Mouse (Mus musculus): ENCODE measurements around the gene Cnga4. TPM values are rescaled to one million over a fixed set of nuclear protein-coding genes. Genes with fewer than 3 reads are reported as not detected.
"Not testable (repeated sequence)": the region's sequence is repeated elsewhere in the genome, so short reads cannot be mapped to it uniquely, and the experiment has no call there.

Gene Cnga4
- polyA plus RNA-seq, 1 experiment from 2014 or later: not detected

DNA sequence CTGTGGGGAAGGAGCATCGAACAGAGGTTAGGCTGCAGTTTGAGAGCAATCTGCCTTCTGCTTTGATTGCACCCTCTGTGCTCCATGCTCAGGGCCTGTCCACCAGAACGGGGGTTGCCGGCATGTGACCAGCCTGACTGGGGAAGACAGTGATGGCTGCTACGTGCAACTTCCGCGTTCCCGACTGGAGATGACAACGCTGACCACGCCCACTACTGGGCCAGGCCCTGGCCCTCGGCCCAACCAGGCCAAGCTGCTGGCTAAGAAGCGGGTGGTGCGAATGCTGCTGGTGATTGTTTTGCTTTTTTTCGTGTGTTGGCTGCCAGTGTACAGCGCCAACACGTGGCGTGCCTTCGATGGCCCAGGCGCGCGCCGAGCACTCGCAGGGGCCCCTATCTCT, 30.4 kb downstream of the Cnga4 start:
- H3K27me3 ChIP-seq (ENCODE audit: control insufficient read depth, insufficient read depth, low read length): no peaks in the 10 kb centered on the region
- WGBS: 74% methylated on average over 22 of the region's 22 CpGs

DNA sequence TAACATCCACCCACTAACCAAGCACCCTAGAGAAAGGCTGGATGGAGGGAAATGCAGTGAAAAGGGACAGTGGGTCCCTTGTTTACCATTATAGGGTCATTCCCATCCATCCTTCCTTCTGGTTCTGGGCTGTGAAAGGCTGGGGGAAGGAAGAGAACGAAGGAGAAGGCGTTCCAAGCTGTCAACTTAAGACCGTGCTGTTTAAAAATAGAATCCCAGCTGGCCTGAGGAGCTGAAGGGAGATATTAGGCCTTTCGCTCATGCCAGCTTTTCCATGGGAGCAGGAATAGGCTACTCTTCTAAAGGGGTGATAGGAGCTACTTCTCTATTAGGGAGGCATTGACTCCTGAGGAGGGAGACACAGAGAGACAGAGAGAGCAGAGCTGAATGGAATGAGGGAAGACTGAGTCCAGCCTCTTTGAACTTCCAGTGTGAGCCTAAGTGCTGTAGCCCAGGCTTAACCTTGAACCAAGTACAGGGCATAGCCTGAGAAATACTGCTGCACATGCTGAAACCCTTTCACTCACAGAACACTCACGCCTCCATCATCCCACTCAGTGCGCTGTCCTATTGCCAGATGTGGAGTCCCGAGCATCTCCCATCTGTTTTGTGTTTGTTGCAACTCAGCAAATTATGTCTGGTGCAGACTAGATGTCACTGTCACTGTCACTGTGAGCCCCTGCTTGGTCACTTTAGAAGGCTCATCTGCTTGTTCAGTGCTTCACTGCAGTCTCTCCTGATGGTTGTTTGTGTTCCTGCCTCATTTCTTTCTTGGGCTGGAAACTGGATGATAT, 33.8 kb downstream of the Cnga4 start:
- no peak overlapping the region for H3K4me3 ChIP-seq (ENCODE audit: control insufficient read depth in 1 of 2, insufficient read depth in 1 of 2, low read depth in 1 of 2, low read length in 2 of 2)
- no peak for ATAC-seq (ENCODE audit: insufficient number of reproducible peaks, insufficient read depth, low FRiP score, low read depth)
- H3K9ac ChIP-seq (ENCODE audit: low read length): no peak overlapping the region
- H3K27me3 ChIP-seq (ENCODE audit: control insufficient read depth, insufficient read depth, low read length): no peaks in the 10 kb centered on the region
- no peak overlapping the region for H3K27ac ChIP-seq (replicated peaks in 1 of 2; ENCODE audit: control insufficient read depth in 1 of 2, insufficient read depth in 1 of 2, low read depth in 2 of 2, low read length in 2 of 2)
- H3K4me1 ChIP-seq (ENCODE audit: control insufficient read depth in 2 of 2, insufficient read depth in 2 of 2, low read length in 2 of 2): peaks cover 7 to 8% of the 10 kb centered on the region in 2 experiments; a peak in 3 of 4 replicates
- no peaks in the 10 kb centered on the region for H3K36me3 ChIP-seq (ENCODE audit: control insufficient read depth, insufficient read depth, low read length)
- H3K9me3 ChIP-seq (ENCODE audit: control insufficient read depth, low read length): no peaks in the 10 kb centered on the region
- 44% methylated on average over 7 of the region's 7 CpGs for WGBS
- no peak overlapping the region for H3K4me2 ChIP-seq (ENCODE audit: low read length)

More for the DNA sequence above, 30.4 kb downstream of the Cnga4 start:
- H3K9me3 ChIP-seq (ENCODE audit: control insufficient read depth, low read length): no peaks in the 10 kb centered on the region
- H3K9ac ChIP-seq (ENCODE audit: low read length): no peak overlapping the region
- no peak overlapping the region for H3K27ac ChIP-seq (replicated peaks in 1 of 2; ENCODE audit: control insufficient read depth in 1 of 2, insufficient read depth in 1 of 2, low read depth in 2 of 2, low read length in 2 of 2)
- H3K4me2 ChIP-seq (ENCODE audit: low read length): no peak overlapping the region
- no peaks in the 10 kb centered on the region for H3K36me3 ChIP-seq (ENCODE audit: control insufficient read depth, insufficient read depth, low read length)
- no peak; the same call in 1 of the 2 replicates for ATAC-seq (ENCODE audit: insufficient number of reproducible peaks, insufficient read depth, low FRiP score, low read depth)
- peaks cover 7 to 8% of the 10 kb centered on the region in 2 experiments; a peak in 3 of 4 replicates for H3K4me1 ChIP-seq (ENCODE audit: control insufficient read depth in 2 of 2, insufficient read depth in 2 of 2, low read length in 2 of 2)
- H3K4me3 ChIP-seq (ENCODE audit: control insufficient read depth in 1 of 2, insufficient read depth in 1 of 2, low read depth in 1 of 2, low read length in 2 of 2): no peak overlapping the region

DNA sequence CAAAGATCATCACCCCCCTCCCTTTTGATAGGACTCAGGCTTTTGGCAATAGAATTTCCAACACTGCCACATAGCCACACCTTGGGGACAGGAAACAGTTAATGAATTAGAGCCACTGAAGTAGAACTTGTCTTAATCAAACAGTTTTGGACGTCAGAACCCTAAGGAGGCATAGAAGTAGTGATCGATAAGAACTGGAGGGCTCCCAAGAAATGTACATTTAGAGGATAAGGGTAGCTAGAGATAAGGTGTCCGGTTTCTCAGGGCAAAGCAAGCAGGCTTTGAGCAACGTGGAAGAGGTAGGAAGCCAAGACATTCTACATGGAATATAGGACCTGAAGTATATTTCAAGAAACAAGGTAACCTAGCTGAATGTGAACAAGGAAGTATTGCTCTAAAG, 37.1 kb downstream of the Cnga4 start:
- no peak overlapping the region for H3K4me2 ChIP-seq (ENCODE audit: low read length)
- H3K4me1 ChIP-seq (ENCODE audit: control insufficient read depth in 2 of 2, insufficient read depth in 2 of 2, low read length in 2 of 2): peaks cover 7 to 8% of the 10 kb centered on the region in 2 experiments; a peak in 3 of 4 replicates
- WGBS: 37% methylated on average over 4 of the region's 4 CpGs
- H3K27me3 ChIP-seq (ENCODE audit: control insufficient read depth, insufficient read depth, low read length): no peaks in the 10 kb centered on the region
- no peak overlapping the region for H3K4me3 ChIP-seq (ENCODE audit: control insufficient read depth in 1 of 2, insufficient read depth in 1 of 2, low read depth in 1 of 2, low read length in 2 of 2)
- no peak for ATAC-seq (ENCODE audit: insufficient number of reproducible peaks, insufficient read depth, low FRiP score, low read depth)
- H3K9ac ChIP-seq (ENCODE audit: low read length): no peak overlapping the region
- H3K36me3 ChIP-seq (ENCODE audit: control insufficient read depth, insufficient read depth, low read length): no peaks in the 10 kb centered on the region
- no peak overlapping the region for H3K27ac ChIP-seq (replicated peaks in 1 of 2; ENCODE audit: control insufficient read depth in 1 of 2, insufficient read depth in 1 of 2, low read depth in 2 of 2, low read length in 2 of 2)
- H3K9me3 ChIP-seq (ENCODE audit: control insufficient read depth, low read length): no peaks in the 10 kb centered on the region

DNA sequence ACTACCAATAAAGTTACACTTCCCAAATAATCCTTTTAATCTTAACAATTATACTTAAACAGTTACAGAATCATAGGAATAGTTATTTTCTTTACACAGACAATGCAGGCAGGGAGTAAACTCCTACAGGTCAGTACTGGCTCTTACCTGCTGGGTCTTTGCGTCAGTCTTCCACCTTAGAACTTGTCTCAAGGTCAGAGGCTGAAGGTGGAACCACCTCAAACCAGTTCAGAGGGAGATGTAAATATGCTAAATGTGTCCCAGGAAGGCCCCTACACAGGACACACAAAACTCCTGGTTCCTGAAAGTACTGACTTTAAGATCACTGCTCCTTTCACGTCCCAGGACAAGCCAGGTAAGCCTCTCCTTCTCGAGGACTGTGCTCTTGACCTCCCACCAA, 40.7 kb downstream of the Cnga4 start:
- no peak for ATAC-seq (ENCODE audit: insufficient number of reproducible peaks, insufficient read depth, low FRiP score, low read depth)
- no peak overlapping the region for H3K4me2 ChIP-seq (ENCODE audit: low read length)
- H3K36me3 ChIP-seq (ENCODE audit: control insufficient read depth, insufficient read depth, low read length): no peaks in the 10 kb centered on the region
- no peaks in the 10 kb centered on the region for H3K4me1 ChIP-seq (ENCODE audit: control insufficient read depth in 2 of 2, insufficient read depth in 2 of 2, low read length in 2 of 2)
- no peaks in the 10 kb centered on the region for H3K27me3 ChIP-seq (ENCODE audit: control insufficient read depth, insufficient read depth, low read length)
- H3K27ac ChIP-seq (replicated peaks in 1 of 2; ENCODE audit: control insufficient read depth in 1 of 2, insufficient read depth in 1 of 2, low read depth in 2 of 2, low read length in 2 of 2): no peak overlapping the region
- no peaks in the 10 kb centered on the region for H3K9me3 ChIP-seq (ENCODE audit: control insufficient read depth, low read length)
- H3K9ac ChIP-seq (ENCODE audit: low read length): no peak overlapping the region
- 70% methylated on average over 3 of the region's 3 CpGs for WGBS
- H3K4me3 ChIP-seq (ENCODE audit: control insufficient read depth in 1 of 2, insufficient read depth in 1 of 2, low read depth in 1 of 2, low read length in 2 of 2): no peak overlapping the region

DNA sequence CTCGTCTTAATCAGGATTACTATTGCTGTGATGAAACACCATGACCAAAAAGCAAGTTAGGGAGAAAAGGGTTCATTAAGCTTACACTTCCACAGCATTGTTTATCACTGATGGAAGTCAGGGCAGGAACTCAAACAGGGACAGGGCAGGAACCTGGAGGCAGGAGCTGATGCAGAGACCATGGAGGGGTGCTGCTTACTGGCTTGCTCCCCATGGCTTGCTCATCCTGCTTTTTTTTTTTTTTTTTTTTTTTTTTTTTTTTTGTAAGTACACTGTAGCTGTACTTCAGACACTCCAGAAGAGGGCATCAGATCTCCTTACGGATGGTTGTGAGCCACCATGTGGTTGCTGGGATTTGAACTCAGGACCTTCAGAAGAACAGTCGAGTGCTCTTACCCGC, 49.0 kb downstream of the Cnga4 start:
- H3K4me1 ChIP-seq (ENCODE audit: control insufficient read depth in 2 of 2, insufficient read depth in 2 of 2, low read length in 2 of 2); H3K9ac ChIP-seq (ENCODE audit: low read length); H3K4me3 ChIP-seq (ENCODE audit: control insufficient read depth in 1 of 2, insufficient read depth in 1 of 2, low read depth in 1 of 2, low read length in 2 of 2); H3K27me3 ChIP-seq (ENCODE audit: control insufficient read depth, insufficient read depth, low read length); ATAC-seq (ENCODE audit: insufficient number of reproducible peaks, insufficient read depth, low FRiP score, low read depth); H3K4me2 ChIP-seq (ENCODE audit: low read length); H3K36me3 ChIP-seq (ENCODE audit: control insufficient read depth, insufficient read depth, low read length); H3K9me3 ChIP-seq (ENCODE audit: control insufficient read depth, low read length); H3K27ac ChIP-seq (replicated peaks in 1 of 2; ENCODE audit: control insufficient read depth in 1 of 2, insufficient read depth in 1 of 2, low read depth in 2 of 2, low read length in 2 of 2): not testable (repeated sequence)
- 80% methylated on average over 4 of the region's 4 CpGs for WGBS

Other genes with a start within 250 kb of the Cnga4 start
- gene Olfr684, start 240.9 kb upstream of the Cnga4 start, polyA plus RNA-seq (2014; fragmentation: Nextera tagmentation; extraction: Ambion mirVana): not detected in 2 replicates
- gene Olfr685, start 218.6 kb upstream of the Cnga4 start, polyA plus RNA-seq (2014; fragmentation: Nextera tagmentation; extraction: Ambion mirVana): not detected in 2 replicates
- not detected in 2 replicates for gene Olfr686, start 197.1 kb upstream of the Cnga4 start, polyA plus RNA-seq (2014; fragmentation: Nextera tagmentation; extraction: Ambion mirVana)
- gene Olfr688, start 116.5 kb upstream of the Cnga4 start, polyA plus RNA-seq (2014; fragmentation: Nextera tagmentation; extraction: Ambion mirVana): not detected in 2 replicates
- not detected in 2 replicates for gene Olfr689, start 93.4 kb upstream of the Cnga4 start, polyA plus RNA-seq (2014; fragmentation: Nextera tagmentation; extraction: Ambion mirVana)
- gene Olfr690, start 70.5 kb upstream of the Cnga4 start, polyA plus RNA-seq (2014; fragmentation: Nextera tagmentation; extraction: Ambion mirVana): not detected in 2 replicates
- gene Olfr691, start 62.3 kb upstream of the Cnga4 start, polyA plus RNA-seq (2014; fragmentation: Nextera tagmentation; extraction: Ambion mirVana): not detected in 2 replicates
- not detected in 2 replicates for gene Olfr692, start 36.3 kb upstream of the Cnga4 start, polyA plus RNA-seq (2014; fragmentation: Nextera tagmentation; extraction: Ambion mirVana)
- gene Gm5901, start 29.5 kb upstream of the Cnga4 start, polyA plus RNA-seq (2014; fragmentation: Nextera tagmentation; extraction: Ambion mirVana): not detected in 2 replicates
- gene Fam160a2, start 4.5 kb upstream of the Cnga4 start, polyA plus RNA-seq (2014; fragmentation: Nextera tagmentation; extraction: Ambion mirVana): 30.2 and 34.0 TPM in 2 replicates
- not detected in 2 replicates for gene Cckbr, start 21.2 kb downstream of the Cnga4 start, polyA plus RNA-seq (2014; fragmentation: Nextera tagmentation; extraction: Ambion mirVana)
- 93.8 and 99.0 TPM in 2 replicates for gene Cavin3, start 77.7 kb downstream of the Cnga4 start, polyA plus RNA-seq (2014; fragmentation: Nextera tagmentation; extraction: Ambion mirVana)
- 60.1 and 64.2 TPM in 2 replicates for gene Smpd1, start 149.8 kb downstream of the Cnga4 start, polyA plus RNA-seq (2014; fragmentation: Nextera tagmentation; extraction: Ambion mirVana)
- gene Apbb1, start 177.1 kb downstream of the Cnga4 start, polyA plus RNA-seq (2014; fragmentation: Nextera tagmentation; extraction: Ambion mirVana): 37.3 and 39.6 TPM in 2 replicates
- gene Hpx, start 195.6 kb downstream of the Cnga4 start, polyA plus RNA-seq (2014; fragmentation: Nextera tagmentation; extraction: Ambion mirVana): 0.26 TPM in 1 of 2 replicates, not detected in the other
- 22.4 and 26.3 TPM in 2 replicates for gene Trim3, start 229.0 kb downstream of the Cnga4 start, polyA plus RNA-seq (2014; fragmentation: Nextera tagmentation; extraction: Ambion mirVana)
- 169 and 182 TPM in 2 replicates for gene Timm10b, start 235.5 kb downstream of the Cnga4 start, polyA plus RNA-seq (2014; fragmentation: Nextera tagmentation; extraction: Ambion mirVana)
- 49.5 and 51.2 TPM in 2 replicates for gene Arfip2, start 235.8 kb downstream of the Cnga4 start, polyA plus RNA-seq (2014; fragmentation: Nextera tagmentation; extraction: Ambion mirVana)
- gene Gm45799, start 236.0 kb downstream of the Cnga4 start, polyA plus RNA-seq (2014; fragmentation: Nextera tagmentation; extraction: Ambion mirVana): 44.9 and 50.4 TPM in 2 replicates
- gene Dnhd1, start 246.3 kb downstream of the Cnga4 start, polyA plus RNA-seq (2014; fragmentation: Nextera tagmentation; extraction: Ambion mirVana): 0.51 and 0.70 TPM in 2 replicates